Mouse (Mus musculus): Measurements from ENCODE around the gene Ccdc93.

DNA sequence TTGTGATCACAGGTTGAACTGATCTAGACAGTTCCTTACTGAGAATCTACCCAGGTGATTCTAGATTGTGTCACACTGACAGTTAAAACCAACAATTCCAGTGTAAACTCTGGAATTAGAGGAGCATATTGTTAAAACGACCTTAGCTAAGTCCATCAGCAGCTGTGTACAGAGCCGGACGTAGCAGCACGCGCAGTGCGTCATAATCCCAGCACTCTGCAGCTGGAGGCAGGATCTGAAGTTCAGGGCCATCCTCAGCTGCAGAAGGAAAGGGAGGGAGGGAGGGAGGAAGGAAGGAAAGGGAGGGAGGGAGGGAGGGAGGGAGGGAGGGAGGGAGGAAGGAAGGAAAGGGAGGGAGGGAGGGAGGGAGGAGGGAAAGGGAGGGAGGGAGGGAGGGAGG is 24.1 kb downstream of the Ccdc93 start:
- no peak for TF ChIP-seq CTCF (conservative IDR thresholded peaks at IDR 0.05; ENCODE audit: insufficient read depth, insufficient read length, low read depth, low read length)
- TF ChIP-seq POLR2A (IDR thresholded peaks at IDR 0.05; ENCODE audit: low read depth, low read length) = no peak

Measured in kidney, adult 2 months (tissue).